Mouse (Mus musculus): Measurements from ENCODE around the gene Jsrp1. TPM values are rescaled to one million over a fixed set of nuclear protein-coding genes. Genes with fewer than 3 reads are reported as not detected.

The Jsrp1 gene
- polyA plus RNA-seq, 1 experiment from 2014 or later, result not detected

DNA sequence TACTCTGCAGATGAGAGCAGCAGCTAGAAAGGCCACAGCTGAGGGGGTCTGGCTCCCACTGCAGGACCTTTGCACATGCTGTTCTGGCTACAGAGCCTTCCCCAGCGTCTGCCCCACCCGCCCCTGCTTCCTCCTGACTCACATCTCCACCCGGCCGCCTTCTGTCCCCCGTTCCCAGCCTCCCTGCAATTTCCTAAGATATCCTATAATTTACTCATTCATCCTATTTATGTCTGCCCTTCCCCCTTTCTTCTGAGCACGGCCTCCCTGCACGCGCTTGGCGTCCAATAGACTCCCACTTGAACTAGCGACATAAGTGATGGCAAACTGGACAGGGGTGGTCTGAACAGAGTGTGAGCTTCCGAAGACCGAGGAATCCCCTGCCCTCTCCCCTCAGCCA is 32.4 kb upstream of the Jsrp1 start:
- in situ Hi-C loops (cut with MboI; ENCODE audit: low pct_unique_long_range_greater_than_20kb), result no loop called here
- ChIA-PET CTCF (interaction anchor here (1.9 kb wide), 1 partner anchor 12 kb away, joined by 5 read pairs; no protein-coding TSS in a partner anchor), POLR2A (interaction anchor here (1.1 kb wide), 2 partner anchors 10 to 12 kb away, joined by 4 read pairs; no protein-coding TSS in a partner anchor)
- no peak for ATAC-seq
- peaks cover 27% of the 10 kb centered on the region for H3K27me3 ChIP-seq
- no peak for TF ChIP-seq CTCF (IDR thresholded peaks at IDR 0.05)
- DNase-seq (ENCODE audit: low read depth, low spot score), result no peak

DNA sequence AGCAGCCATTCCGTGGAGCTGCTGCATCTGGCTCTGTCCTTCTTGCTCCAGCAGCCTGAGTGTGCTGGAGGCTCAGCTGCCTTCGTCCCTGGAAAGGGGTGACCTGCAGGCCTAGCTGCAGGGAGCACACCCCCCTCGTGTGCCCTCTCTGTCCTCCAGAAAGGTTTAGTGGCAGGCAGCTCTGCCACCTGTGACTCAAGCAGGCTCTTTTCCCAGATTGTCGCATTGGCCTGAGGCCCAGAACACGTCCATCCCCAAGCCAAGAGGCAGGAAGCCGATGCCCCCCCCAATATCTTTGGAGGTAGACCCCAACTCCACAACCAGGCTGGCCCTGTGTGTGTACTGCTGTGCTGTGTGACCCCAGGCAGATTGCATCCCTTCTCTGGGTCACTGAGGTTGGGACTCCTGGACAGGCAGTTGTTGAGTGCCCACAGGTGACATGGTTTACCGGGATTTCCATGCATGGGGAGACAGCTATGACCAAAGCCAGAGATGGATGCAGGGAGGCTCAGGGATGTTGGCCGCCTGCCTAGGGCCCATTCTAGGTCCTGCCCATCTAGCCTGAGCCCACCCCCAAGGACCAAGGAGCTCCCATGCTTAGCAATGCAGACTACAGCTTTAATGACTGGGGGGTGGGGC is 31.9 kb upstream of the Jsrp1 start:
- ChIA-PET CTCF (interaction anchor here (1.9 kb wide), 1 partner anchor 13 kb away, joined by 5 read pairs; no protein-coding TSS in a partner anchor), POLR2A (interaction anchor here (1.1 kb wide), 2 partner anchors 10 to 13 kb away, joined by 4 read pairs; no protein-coding TSS in a partner anchor)
- no peak for TF ChIP-seq CTCF (IDR thresholded peaks at IDR 0.05)
- no peak for ATAC-seq
- in situ Hi-C loops (cut with MboI; ENCODE audit: low pct_unique_long_range_greater_than_20kb), result no loop called here
- peaks cover 27% of the 10 kb centered on the region for H3K27me3 ChIP-seq
- DNase-seq (ENCODE audit: low read depth, low spot score), result no peak

DNA sequence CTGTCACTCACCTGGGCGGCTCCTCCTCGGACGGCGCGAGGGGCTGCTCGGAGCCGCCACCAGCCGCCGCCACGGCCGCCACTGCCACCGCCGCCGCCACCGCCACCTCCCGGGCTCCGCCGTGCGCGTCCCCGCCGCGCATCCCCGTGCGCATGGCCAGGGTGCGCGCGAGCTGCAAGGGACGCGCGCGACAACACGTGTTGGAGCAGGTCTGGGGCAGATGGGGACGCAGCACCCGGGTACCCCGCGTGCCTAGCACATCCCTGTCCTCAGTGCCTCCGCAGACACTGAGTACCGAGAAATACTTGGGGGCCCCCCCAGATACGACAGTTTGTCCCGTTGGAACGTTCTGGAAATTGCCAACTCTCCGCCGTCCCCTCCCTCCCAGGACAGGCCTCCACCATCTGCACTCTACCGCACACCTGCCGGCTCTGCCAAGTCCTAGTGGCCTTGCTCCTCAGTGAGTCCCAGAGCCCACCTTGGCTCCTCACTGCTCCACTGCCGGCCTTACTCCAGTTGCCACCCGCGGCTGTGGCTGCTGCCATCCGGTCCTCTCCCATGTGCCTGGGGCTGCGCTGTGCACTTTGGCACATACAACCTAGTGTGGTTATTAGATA is 30.7 kb upstream of the Jsrp1 start, which contains the start of gene Lingo3:
TSS of gene Lingo3 (minus strand) at position 109 of the 617 bp plus-strand sequence.
- DNase-seq (ENCODE audit: low read depth, low spot score) (no peak), ATAC-seq (no peak)
- in situ Hi-C loops (cut with MboI; ENCODE audit: low pct_unique_long_range_greater_than_20kb), result no loop called here
- peaks cover 27% of the 10 kb centered on the region for H3K27me3 ChIP-seq
- CTCF ChIA-PET, result interaction anchor here (1.9 kb wide), 1 partner anchor 14 kb away, joined by 5 read pairs; no protein-coding TSS in a partner anchor
- POLR2A ChIA-PET, result no interaction called here
- TF ChIP-seq CTCF (IDR thresholded peaks at IDR 0.05), result no peak

DNA sequence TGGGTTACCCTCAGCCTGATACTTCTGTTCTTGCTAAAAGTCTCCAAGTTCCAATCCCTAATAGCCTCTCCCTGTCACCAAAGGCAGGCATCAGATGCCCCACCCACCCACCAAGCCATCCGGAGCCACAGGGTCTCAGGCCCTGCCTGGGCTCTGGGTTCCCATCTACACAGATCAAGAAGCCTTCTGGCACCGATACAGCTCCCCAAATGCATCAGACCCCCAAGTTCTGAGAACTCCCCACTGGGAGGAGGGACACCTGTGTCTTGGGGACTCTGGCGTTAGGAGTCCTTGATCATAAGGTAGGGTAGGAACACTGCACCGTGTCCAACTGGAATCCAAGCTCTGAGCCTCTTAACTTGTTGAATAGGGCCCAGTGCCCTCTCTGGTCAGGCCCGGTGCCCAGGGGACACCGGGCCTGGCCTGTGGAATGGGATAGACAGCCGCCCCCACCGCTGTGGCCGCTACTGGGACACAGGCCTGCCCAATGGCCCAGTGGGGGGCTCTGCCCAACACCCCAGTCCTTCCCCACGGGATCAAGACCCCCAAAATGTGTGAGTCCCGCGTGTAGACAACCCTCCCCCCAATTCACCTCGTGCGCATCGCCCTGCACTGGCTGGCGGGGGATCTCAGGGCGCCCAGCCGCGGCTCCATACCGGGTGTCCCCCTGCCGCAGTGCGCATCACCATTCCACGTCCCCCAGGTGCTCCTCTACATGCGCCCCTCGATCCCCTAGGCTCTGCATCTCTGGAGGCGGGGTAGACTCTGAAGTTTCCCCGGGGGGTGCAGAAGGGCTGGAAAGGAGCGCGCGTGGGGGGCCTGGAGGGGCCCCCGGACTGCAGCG is 30.0 kb upstream of the Jsrp1 start:
- no peak for DNase-seq (ENCODE audit: low read depth, low spot score)
- ChIA-PET CTCF (interaction anchor here (1.4 kb wide), 1 partner anchor 15 kb away, joined by 4 read pairs; no protein-coding TSS in a partner anchor), POLR2A (interaction anchor here (0.6 kb wide), 1 partner anchor 16 kb away, joined by 3 read pairs; no protein-coding TSS in a partner anchor)
- in situ Hi-C loops (cut with MboI; ENCODE audit: low pct_unique_long_range_greater_than_20kb), result no loop called here
- no peak for TF ChIP-seq CTCF (IDR thresholded peaks at IDR 0.05)
- peaks cover 27% of the 10 kb centered on the region for H3K27me3 ChIP-seq
- ATAC-seq, result peak; percentile 6

DNA sequence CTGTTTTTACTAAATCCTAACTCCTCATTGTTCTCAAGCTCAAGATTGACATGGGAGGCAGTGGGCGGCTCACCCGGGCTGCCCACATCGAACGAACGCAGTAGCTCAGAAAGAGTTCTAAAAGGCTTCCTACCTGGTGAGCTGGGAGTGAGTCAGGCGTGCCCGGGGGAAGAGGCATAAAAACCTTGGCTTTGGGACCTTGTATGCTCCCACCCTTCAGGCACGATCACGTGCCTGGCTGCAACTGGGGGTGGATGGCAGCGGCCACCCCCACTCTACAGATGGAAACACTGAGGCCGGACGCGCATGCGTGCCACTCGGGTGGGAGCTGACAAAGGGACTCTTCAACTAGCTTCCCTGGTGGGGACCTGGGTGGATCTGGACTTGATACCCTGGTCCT is 29.0 kb upstream of the Jsrp1 start:
- no peak for ATAC-seq
- H3K27me3 ChIP-seq, result peaks cover 27% of the 10 kb centered on the region

DNA sequence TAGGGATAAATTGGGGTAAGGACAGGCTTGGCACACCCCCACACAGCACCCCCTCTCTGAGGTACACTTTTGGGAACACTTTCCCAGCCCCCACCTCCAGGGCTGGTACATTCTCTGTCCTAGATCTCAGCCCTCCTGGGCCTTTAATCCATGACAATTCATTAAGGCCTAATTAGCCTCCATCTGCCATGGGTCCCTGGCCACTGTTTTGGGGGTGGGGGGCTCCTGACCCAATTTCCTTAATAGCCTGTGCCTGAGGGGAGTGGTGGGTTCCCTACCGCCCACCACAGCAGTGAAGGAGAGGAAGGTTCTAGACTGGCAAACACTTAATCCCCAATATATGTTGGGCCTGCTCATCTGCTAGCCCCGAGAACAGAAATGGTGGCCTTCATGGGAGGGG is 28.4 kb upstream of the Jsrp1 start:
- ChIA-PET POLR2A (no interaction called here), CTCF (interaction anchor here (1.4 kb wide), 1 partner anchor 14 kb away, joined by 4 read pairs; no protein-coding TSS in a partner anchor)
- peaks cover 27% of the 10 kb centered on the region for H3K27me3 ChIP-seq
- in situ Hi-C loops (cut with MboI; ENCODE audit: low pct_unique_long_range_greater_than_20kb), result no loop called here
- DNase-seq (ENCODE audit: low read depth, low spot score), result no peak
- no peak for ATAC-seq
- no peak for TF ChIP-seq CTCF (IDR thresholded peaks at IDR 0.05)

More for the DNA sequence above, 29.0 kb upstream of the Jsrp1 start:
- in situ Hi-C loops (cut with MboI; ENCODE audit: low pct_unique_long_range_greater_than_20kb), result no loop called here
- DNase-seq (ENCODE audit: low read depth, low spot score), result no peak
- ChIA-PET CTCF (interaction anchor here (1.4 kb wide), 1 partner anchor 14 kb away, joined by 4 read pairs; no protein-coding TSS in a partner anchor), POLR2A (interaction anchor here (0.6 kb wide), 1 partner anchor 15 kb away, joined by 3 read pairs; no protein-coding TSS in a partner anchor)
- TF ChIP-seq CTCF (IDR thresholded peaks at IDR 0.05), result no peak

DNA sequence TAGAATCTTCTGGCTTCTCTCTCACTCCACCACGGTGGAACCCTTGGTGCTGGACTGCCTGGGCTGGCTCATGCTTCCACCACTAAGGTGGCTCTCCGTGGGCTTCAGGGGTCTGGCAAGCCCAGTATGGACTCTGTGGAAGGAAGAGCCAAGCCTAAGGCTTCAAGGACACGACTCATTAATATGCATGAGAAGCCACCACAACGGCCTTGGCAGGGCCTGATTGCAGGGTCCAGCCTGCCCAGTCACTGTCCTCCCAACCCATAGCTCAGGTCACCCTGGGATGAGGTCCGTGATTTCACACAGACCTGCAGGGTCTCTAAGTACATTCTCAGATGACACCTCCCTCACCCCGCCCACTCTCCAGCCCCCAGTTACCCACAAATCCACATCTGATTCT is 26.6 kb upstream of the Jsrp1 start:
- in situ Hi-C loops (cut with MboI; ENCODE audit: low pct_unique_long_range_greater_than_20kb), result no loop called here
- no peak for DNase-seq (ENCODE audit: low read depth, low spot score)
- no peak for ATAC-seq
- H3K27me3 ChIP-seq, result peaks cover 25% of the 10 kb centered on the region
- TF ChIP-seq CTCF (IDR thresholded peaks at IDR 0.05), result no peak
- ChIA-PET POLR2A (no interaction called here), CTCF (no interaction called here)

DNA sequence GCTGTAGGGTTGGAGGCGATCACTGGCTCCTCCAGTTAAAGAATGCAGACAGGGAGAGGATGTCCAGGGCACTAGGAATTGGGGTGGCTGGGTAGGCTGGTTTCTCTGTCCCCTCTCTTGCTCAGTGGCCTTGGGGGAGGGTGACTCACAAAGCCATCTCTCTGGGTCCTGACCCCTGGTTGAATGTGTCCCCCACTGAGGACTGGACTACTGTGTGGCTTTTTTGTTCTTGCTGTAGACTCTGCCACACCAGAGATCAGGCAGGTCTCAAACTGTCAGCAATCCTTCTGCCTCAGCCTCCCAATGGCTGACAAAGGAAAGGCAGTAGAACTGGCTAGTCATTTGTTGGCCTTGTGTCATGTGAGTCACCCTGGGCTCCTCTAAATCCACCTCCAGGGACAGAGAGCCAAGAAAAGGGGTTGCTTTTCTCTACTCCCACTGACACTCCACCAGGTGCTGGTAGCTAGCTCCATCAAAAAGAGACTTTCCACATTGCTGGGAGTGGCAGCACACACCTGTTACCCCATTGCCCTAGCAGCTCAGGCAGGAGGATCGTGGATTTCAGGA is 25.1 kb upstream of the Jsrp1 start:
- no peak for TF ChIP-seq CTCF (IDR thresholded peaks at IDR 0.05)
- no peak for ATAC-seq
- in situ Hi-C loops (cut with MboI; ENCODE audit: low pct_unique_long_range_greater_than_20kb), result no loop called here
- H3K27me3 ChIP-seq, result peaks cover 13% of the 10 kb centered on the region
- CTCF ChIA-PET, result no interaction called here
- POLR2A ChIA-PET, result no interaction called here
- no peak for DNase-seq (ENCODE audit: low read depth, low spot score)

DNA sequence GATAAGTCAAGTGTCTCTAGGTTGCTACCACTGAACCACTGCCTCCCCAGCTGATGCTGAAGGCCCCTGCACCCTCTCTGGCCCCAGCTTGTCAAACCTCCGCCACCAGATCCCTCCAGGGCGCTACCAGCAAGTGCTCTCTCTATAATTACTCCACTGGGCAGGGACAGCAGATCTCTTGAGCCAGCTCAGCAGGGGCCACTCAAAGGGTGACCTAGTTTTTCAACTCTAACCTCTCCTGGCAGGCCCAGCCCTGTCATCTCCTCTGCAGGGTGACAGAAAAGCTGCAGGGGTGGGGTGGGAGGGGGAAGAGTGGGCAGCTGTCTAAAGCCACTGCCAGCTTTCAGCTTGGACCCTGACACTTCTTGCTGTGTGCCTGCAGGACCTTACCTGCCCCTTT is 24.5 kb upstream of the Jsrp1 start:
- ATAC-seq (no peak), DNase-seq (ENCODE audit: low read depth, low spot score) (no peak)
- ChIA-PET POLR2A (no interaction called here), CTCF (no interaction called here)
- in situ Hi-C loops (cut with MboI; ENCODE audit: low pct_unique_long_range_greater_than_20kb), result no loop called here
- no peak for TF ChIP-seq CTCF (IDR thresholded peaks at IDR 0.05)
- H3K27me3 ChIP-seq, result peaks cover 7% of the 10 kb centered on the region

DNA sequence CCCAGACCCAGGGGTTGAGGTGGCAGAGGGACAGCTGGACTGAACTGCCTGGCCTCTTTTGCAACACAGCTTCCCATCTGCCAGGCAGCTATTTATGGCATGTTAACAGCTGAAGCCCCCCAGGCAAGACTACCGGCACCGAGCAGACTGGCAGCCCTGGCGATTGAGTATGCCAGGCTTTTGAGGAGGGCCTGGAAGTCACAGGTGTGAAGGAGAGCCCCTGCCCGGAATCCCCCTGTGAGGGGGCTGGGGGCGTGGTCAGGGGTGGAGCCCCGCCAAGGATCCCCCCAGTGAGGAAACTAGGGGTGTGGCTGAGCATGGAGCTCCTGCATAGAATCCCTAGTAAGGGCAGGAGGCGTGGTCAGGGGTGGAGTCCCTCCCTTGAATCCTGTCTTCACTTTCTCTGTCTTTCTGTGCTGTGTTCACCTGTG is 23.7 kb upstream of the Jsrp1 start:
- in situ Hi-C loops (cut with MboI; ENCODE audit: low pct_unique_long_range_greater_than_20kb), result no loop called here
- CTCF ChIA-PET, result no interaction called here
- no peak for TF ChIP-seq CTCF (IDR thresholded peaks at IDR 0.05)
- H3K27me3 ChIP-seq, result peaks cover 3% of the 10 kb centered on the region
- POLR2A ChIA-PET, result interaction anchor here (0.6 to 1.3 kb wide), 2 partner anchors 10 to 23 kb away, joined by 3 read pairs; no protein-coding TSS in a partner anchor
- no peak for ATAC-seq
- no peak for DNase-seq (ENCODE audit: low read depth, low spot score)

All from Patski (cell line).